40 mouse cellular contexts compared by ENCODE assay signal in the genomic region with DNA sequence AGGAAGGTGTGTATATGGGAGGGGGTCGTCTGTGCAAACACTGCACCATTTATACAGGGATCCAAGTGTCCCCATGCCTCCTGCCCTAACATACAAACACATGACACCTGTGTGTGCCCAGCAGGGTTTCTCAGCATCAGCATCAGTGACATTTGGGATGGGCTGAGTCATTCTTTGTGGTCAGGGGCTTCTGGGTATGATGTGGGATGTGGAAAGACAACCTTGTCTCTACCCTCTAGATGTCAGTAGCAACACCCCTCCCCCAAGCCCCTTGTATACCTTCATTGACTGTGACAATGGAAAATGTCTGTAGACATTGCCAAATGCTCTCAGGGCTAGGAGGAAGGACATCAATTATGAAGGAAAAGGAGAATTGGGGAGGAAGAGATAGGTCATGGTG. TPM values are rescaled to one million over a fixed set of nuclear protein-coding genes. Genes with fewer than 3 reads are reported as not detected.
"Had no signal": no experiment of that assay in that cellular context is flagged by ENCODE, and none has a peak within 500 bp of the region (broad histone marks: within the 10 kb centered on the region; RNA-seq: fewer than 3 reads in every experiment).

No protein-coding gene starts in this region.

- H3K4me1 ChIP-seq: heart, embryonic 12.5 days; hindbrain, embryonic 10.5 days; hindbrain, embryonic 12.5 days; kidney, embryonic 15.5 days; limb, embryonic 10.5 days; limb, embryonic 12.5 days; liver, embryonic 13.5 days had no signal

- ATAC-seq: hindbrain, embryonic 16.5 days; inflammation-experienced regulatory T-cells, adult 6 months; intestine, embryonic 16.5 days had no signal

- H3K36me3 ChIP-seq: heart, embryonic 10.5 days; heart, embryonic 12.5 days; hindbrain, embryonic 10.5 days; hindbrain, embryonic 12.5 days; kidney, embryonic 15.5 days; limb, embryonic 10.5 days; limb, embryonic 12.5 days; liver, embryonic 13.5 days had no signal

- H3K27ac ChIP-seq: gastrocnemius, adult 2 months; heart, embryonic 10.5 days; hindbrain, embryonic 10.5 days; hindbrain, embryonic 12.5 days; hindbrain, embryonic 14.5 days; kidney, embryonic 15.5 days; kidney, postnatal 0 days; left cerebral cortex, adult 2 months; limb, embryonic 10.5 days; limb, embryonic 12.5 days; liver, embryonic 13.5 days had no signal

- DNase-seq: gastrocnemius, adult 2 months; gastrocnemius, postnatal 10 days; gastrocnemius, postnatal 25 days; heart, adult 18-20 months; heart, postnatal 10 days; heart, postnatal 4 days; kidney, adult 11 months; kidney, adult 2 months; kidney, adult 9 months; kidney, postnatal 14 days; kidney, postnatal 36 days; liver; liver, embryonic 13.5 days had no signal

- H3K4me3 ChIP-seq: gastrocnemius, adult 2 months; heart, embryonic 10.5 days; heart, embryonic 12.5 days; hindbrain, embryonic 10.5 days; hindbrain, embryonic 12.5 days; kidney, embryonic 15.5 days; left cerebral cortex, adult 2 months; limb, embryonic 10.5 days; limb, embryonic 12.5 days; liver, embryonic 13.5 days had no signal

- H3K27me3 ChIP-seq: hindbrain, embryonic 12.5 days; kidney, embryonic 15.5 days; limb, embryonic 12.5 days; liver, embryonic 13.5 days had no signal

RNA-seq across cellular contexts. Expression of gene Ccn5, which starts 10.5 kb away (rescaled TPM):
- total RNA-seq: granulocyte monocyte progenitor cell, adult 5-6 weeks; layer of hippocampus, adult 18-20 months; layer of hippocampus, postnatal 25 days had no signal
- polyA plus RNA-seq: hindbrain, embryonic 14.5 days; inflammation-experienced regulatory T-cells, adult 6 months; liver, embryonic 11.5 days had no signal

RNA-seq across cellular contexts. Expression of gene Kcnk15, which starts 22.3 kb away (rescaled TPM):
- total RNA-seq: gastrocnemius, adult 2 months; gastrocnemius, postnatal 10 days; gastrocnemius, postnatal 25 days; gastrocnemius, postnatal 4 days; granulocyte monocyte progenitor cell, adult 5-6 weeks; heart, adult 18-20 months; heart, adult 8-10 months; heart, postnatal 10 days; heart, postnatal 25 days; heart, postnatal 4 days; layer of hippocampus, adult 8-10 months; layer of hippocampus, postnatal 10 days; layer of hippocampus, postnatal 25 days; left cerebral cortex, postnatal 14 days had no signal
- polyA plus RNA-seq: heart, embryonic 10.5 days; heart, embryonic 12.5 days; heart, embryonic 14.5 days; heart, embryonic 16.5 days; hindbrain, embryonic 10.5 days; hindbrain, embryonic 12.5 days; hindbrain, embryonic 14.5 days; inflammation-experienced regulatory T-cells, adult 6 months; intestine, embryonic 16.5 days; kidney, adult 2 months; kidney, embryonic 15.5 days; kidney, postnatal 0 days; large intestine, adult 2 months; limb, embryonic 10.5 days; limb, embryonic 12.5 days; limb, embryonic 14.5 days; liver, embryonic 11.5 days; liver, embryonic 13.5 days had no signal
